Mouse (Mus musculus): ENCODE data around the gene B3gnt8.

Gene B3gnt8

DNA sequence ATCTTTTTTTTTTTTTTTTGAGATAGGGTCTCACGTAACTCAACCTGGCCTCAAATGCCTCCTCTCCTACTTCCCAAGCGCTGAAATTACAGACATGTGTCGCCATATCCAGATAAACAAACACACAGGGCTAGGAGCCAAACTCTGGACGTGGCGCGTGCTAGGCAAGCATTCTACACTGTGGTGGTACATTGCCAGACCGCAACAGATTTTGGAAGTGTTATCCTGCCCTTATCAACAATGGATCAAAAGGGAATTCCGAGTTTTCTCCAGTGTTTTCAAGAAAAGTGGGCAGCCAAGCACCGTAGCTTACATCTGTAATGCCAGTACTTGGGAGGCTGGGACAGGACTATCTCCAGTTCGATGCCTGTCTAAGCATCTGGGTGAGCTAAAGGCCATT, 31.3 kb downstream of the B3gnt8 start:
- no peak for DNase-seq (ENCODE audit: low spot score in 2 of 2)

DNA sequence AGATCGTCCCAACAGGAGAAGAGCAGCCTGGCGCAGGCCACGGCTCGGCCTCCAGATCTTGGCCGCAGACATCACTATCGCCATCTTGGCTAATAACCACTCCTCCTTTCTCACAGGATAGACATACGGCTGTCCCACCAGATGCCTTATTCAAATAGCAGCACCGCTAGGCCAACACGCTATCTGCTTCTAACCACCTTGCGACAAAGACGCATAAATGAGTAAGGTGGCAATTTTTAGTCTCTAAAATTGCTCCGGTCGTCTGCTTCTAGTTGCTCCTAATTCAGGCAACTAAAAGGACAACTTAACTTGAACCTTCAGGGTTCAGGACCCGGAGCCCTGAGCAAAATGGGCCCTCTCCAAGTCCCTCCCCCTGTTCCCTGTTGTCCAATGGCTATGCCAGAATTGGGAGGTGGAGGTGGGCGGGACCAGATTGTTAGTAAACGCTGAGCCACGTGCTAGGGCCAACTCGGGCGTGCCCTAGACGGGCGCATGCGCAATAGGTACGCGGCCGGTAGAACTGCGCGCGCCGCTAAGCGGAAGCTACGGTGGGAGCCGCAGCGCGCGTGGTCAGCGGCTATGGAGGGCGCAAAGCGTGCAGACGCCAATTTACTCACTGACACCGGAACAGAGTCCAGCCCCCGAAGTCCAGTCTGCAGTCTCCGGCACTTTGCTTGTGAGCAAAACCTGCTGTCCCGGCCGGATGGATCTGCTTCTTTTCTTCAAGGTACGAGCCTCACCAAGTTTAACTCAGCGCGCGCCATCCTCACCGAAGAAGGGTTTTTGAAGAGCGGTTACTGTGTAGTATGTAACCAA, 32.4 kb downstream of the B3gnt8 start, which contains the start of the genes Bckdha and Exosc5:
Gene Bckdha (minus strand): TSS at position 325 of the 816 bp plus-strand sequence.
Gene Exosc5 (plus strand): TSS at position 508 of the 816 bp plus-strand sequence.
- peak; percentile 99 for DNase-seq (ENCODE audit: low spot score in 2 of 2)

DNA sequence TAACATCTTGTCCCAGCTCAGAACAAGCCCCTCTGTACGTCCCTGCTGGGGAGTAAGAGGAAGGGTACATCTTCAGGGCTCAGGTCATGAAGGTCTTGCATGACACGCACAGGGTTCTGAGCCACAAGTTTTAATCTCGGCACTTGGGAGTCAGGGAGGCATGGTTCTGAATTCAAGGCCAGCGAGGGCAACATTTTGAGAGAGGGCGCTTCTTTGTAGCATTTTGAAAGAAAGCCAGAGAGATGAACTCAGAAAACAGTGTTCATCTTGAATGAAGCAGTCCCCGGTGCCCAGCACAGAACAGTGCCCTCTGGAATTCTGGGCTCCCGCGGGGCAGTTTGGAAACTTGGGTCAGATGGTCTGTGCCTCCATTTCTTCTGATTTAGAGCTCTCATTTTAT, 39.9 kb downstream of the B3gnt8 start:
- DNase-seq (ENCODE audit: low spot score in 2 of 2) = no peak

- DNase-seq (ENCODE audit: low spot score in 2 of 2) = no peak
Measured at GRCm38 (mm10) chr7:25669158-25669557, 42.7 kb downstream of the B3gnt8 start.

GRCm38 (mm10) chr7:25669631-25670030, 43.2 kb downstream of the B3gnt8 start:
- DNase-seq (ENCODE audit: low spot score in 2 of 2) = no peak

DNA sequence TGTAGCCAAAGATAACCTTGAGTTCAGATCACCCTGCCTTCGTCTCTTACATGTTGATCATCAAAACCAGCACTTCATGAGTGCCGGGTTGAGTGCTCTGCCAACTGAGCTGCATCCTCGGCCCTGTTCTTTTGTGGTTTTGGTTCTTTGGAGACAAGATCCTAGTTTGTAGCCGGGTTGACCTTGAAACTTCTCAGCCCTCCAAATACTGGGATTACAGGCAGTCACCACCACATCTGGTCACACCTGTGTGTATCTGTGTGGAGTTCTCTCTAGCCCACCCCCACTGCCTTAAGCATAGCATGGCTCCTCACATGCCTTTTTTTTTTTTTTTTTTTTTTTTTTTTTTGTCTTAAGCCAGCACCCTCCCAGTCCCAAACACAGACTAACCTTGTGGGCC, 43.6 kb downstream of the B3gnt8 start:
- DNase-seq (ENCODE audit: low spot score in 2 of 2) = no peak

DNA sequence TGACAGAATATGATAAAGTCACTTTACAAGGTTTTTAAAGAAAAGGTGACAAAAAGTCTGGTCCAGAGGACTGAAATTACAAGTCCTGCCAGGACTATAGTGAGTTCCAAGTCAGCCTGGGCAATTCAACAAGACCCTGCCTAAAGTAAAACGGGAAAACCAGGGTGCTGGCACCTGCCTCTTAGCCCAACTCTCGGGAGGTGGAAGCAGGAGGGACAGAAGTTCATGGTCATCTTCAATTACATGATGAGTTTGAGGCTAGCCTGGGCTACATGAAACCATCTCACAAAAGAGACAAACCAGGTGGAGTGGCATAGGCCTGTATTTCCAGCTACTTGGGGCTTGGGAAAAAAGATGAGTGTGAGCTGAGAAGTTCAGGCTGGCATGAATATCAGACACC, 45.2 kb downstream of the B3gnt8 start:
- DNase-seq (ENCODE audit: low spot score in 2 of 2) = no peak

DNA sequence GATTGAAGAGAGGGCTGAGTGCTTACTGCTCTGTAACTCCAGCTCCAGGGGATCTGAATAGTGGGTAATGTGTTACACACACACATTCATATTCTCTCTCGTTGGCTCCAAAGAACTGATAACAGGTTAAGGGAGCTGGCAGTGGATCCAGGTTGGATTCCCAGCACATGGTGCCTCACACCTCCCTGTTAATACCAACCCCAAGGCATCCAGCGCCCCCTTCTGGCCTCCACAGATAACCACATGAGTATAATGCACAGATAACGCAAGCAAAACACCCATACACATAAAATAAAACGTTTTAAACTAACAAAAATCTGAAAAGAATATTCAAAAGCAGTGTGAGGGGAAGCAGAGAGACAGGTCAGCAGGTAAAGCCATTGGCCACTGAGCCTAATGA, 46.0 kb downstream of the B3gnt8 start:
- no peak for DNase-seq (ENCODE audit: low spot score in 2 of 2)

DNA sequence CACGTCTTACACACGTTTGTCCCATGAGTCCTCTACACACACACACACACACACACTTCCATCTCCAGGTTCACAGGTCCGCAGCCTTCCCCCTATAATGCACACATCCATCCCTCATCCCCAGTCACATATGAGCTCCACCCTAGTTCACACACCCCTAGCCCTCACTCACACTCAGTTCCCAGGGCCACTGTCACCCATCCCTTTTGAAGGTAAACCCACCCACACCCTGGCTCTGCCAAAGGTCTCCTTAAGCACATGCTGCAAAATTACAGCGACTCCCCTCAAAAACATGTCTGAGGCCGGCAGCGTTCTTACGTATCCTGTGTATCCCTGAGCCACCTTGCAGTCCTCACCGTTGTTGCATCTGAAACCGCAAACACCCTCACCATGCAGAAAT, 47.8 kb downstream of the B3gnt8 start:
- DNase-seq (ENCODE audit: low spot score in 2 of 2) = no peak

GRCm38 (mm10) chr7:25674719-25675300, 48.4 kb downstream of the B3gnt8 start, which contains the start of gene Tmem91:
Gene Tmem91, minus strand, starts transcription at chr7:25675166.
- no peak for DNase-seq (ENCODE audit: low spot score in 2 of 2)

DNA sequence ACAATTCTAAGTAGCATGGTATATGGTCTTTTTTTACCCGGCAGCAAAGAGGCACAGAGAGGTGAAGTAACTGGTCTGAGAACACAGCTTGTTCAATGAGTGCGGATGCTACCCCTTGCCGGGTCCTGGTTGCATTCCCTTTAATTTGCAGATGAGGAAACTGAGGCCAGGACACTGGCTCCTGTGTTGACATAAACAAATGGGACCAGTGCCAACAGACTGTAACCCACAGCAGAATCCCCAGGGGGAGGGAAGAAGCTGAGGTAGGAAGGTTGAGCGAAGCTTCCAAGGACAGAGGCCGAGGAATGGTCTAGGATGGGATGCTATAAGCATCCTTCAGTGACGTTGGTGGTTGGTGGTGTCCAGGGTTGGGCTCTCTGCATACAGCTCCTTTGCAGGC, 49.0 kb downstream of the B3gnt8 start:
- DNase-seq (ENCODE audit: low spot score in 2 of 2) = no peak

DNA sequence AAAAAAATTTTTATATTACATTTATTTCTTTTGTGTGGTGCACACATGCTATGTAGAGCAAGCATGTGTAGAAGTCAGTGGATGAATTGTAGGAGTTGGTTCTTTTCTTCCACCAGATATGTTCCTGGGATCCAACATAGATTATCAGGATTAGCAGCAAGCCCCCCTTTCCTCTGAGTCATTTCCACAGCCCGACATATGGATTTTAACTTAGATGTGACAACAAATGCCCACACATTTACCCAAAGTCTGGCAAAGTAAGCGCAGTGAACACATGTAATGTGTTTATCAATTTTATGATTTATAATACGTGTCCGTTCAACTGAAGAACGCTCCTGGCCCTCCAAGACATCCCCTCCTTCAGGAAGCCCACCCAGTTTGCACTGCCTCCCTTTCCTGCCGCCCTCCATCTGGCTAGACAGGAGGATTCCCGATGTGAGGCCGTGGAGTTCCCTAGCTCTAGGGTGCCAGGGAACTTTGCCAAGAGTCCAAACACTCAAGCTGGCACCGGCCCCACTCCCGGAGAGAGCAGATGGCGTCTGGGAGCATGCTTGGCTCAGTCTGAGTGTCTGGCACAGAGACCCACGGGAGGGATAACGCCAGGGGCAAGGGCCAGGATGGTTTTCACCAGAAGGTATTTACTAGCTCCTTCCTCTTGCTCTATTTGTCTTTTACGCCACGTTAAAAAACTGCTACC, 49.8 kb downstream of the B3gnt8 start:
- peak; percentile 86 for DNase-seq (ENCODE audit: low spot score in 2 of 2)

- no peak for DNase-seq (ENCODE audit: low spot score in 2 of 2)
Measured at GRCm38 (mm10) chr7:25677013-25677412, 50.6 kb downstream of the B3gnt8 start.

DNA sequence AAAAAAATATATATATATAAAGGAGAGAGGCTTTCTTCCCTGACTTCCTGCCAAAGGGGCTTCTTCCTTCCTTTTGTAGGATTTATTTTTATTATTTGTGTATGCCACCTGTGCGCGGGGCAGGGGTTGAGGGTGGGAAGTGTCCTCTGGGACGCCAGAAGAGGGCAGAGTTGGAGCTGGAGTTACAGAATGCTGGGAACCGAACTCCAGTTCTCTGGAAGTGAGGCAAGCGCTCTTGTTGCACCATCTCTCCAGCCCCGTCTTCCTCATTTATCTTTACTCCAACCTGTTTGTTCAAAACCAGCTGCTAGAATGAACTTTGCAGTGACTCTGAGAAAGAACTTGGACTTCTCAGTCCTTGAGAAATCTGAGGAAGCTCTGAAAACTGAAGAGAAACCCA, 53.5 kb downstream of the B3gnt8 start:
- no peak for DNase-seq (ENCODE audit: low spot score in 2 of 2)

- peak; percentile 93 to 95 for DNase-seq (ENCODE audit: low spot score in 2 of 2)
Measured at GRCm38 (mm10) chr7:25680514-25681258, 54.2 kb downstream of the B3gnt8 start, which contains the start of gene B9d2. Gene B9d2, plus strand, starts transcription at chr7:25680780.

DNA sequence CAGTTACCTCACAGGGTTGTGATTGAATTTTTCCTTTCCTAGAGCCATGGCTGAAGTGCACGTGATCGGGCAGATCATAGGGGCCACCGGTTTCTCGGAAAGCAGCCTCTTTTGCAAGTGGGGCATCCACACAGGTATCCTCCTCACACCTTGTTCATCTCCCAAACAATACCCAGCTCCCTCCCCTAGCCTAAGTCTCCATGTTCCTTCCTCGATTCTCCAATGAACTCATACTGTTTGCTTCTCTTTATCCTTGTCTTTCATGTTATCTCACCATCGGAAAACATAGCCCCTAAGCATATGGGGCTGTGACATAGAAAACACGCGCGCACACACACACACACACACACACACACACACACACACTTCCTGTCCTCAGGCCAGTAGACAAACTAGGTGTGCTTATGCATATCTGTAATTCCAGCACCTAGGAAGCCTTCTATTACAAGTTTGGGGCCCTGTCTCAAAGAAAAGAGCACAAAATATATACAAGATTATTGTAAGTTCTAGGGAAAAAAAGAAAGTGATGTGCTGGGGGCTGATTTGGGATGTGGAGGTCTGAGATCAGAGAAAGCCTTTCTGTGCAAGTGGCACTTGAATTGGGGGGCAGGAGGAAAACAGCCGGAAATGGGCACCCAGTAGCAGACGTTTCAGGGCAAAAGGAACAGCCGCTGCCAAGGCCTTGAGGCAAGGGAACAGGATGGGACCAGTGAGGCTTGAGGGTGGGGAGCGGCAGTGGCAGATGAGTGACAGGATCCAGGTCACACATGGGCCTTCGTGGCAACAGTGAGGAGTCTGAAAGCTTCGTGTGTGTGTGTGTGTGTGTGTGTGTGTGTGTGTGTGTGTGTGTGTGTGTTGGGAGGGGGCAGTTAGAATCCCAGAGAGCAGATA, 55.1 kb downstream of the B3gnt8 start:
- no peak for DNase-seq (ENCODE audit: low spot score in 2 of 2)

GRCm38 (mm10) chr7:25683474-25684180, 57.2 kb downstream of the B3gnt8 start:
- DNase-seq (ENCODE audit: low spot score in 2 of 2) = no peak

- no peak for DNase-seq (ENCODE audit: low spot score in 2 of 2)
Measured at GRCm38 (mm10) chr7:25684659-25685058, 58.2 kb downstream of the B3gnt8 start.

All from frontal cortex, postnatal 14 days (tissue).